Mouse (Mus musculus): ENCODE results near the gene Antxr1.
"Not testable (repeated sequence)": the region's sequence is repeated elsewhere in the genome, so short reads cannot be mapped to it uniquely, and the experiment has no call there.

Antxr1 gene

GRCm38 (mm10) chr6:87099261-87099660 lies 236.4 kb downstream of the Antxr1 start:
- no peak for DNase-seq

- not testable (repeated sequence) for DNase-seq
These were observed 242.0 kb downstream of the Antxr1 start for GRCm38 (mm10) chr6:87093631-87094030.

- no peak for DNase-seq
These were observed 243.1 kb downstream of the Antxr1 start for GRCm38 (mm10) chr6:87092476-87092875.

- DNase-seq, result no peak
These were observed 244.7 kb downstream of the Antxr1 start for GRCm38 (mm10) chr6:87090877-87091276.

- DNase-seq, result no peak
These were observed 247.3 kb downstream of the Antxr1 start for GRCm38 (mm10) chr6:87088356-87088755.

- DNase-seq, result no peak
These were observed 250.6 kb downstream of the Antxr1 start for GRCm38 (mm10) chr6:87085026-87085425.
